Mouse (Mus musculus): ENCODE results near the gene Clasp1. TPM values are rescaled to one million over a fixed set of nuclear protein-coding genes. Genes with fewer than 3 reads are reported as not detected.
A peak's percentile ranks its signal among the peaks of the same experiment; 100 is the strongest.

Clasp1 gene
- total RNA-seq, 2 experiments from 2014 or later = 45.3 to 47.4 TPM

DNA sequence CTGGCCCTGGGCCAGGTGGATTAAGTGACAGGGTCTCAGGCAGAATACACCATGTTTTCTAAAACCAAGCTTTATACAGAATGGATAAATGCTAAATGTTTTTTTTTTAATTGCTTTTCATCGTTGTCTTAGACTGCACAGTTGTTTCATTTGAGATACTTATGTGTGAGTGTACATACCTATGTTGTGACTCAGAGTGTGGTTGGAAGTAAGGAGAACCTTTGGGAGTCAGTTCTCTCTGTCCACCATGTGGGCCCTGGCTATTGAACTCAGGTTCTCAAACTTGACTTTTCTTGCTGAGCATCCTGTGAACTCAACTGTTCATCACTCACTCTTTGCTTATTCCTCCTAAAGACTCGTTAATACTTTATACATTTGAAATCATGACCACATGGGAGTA, 58.3 kb downstream of the Clasp1 start:
- no peak for DNase-seq (ENCODE audit: low spot score)

DNA sequence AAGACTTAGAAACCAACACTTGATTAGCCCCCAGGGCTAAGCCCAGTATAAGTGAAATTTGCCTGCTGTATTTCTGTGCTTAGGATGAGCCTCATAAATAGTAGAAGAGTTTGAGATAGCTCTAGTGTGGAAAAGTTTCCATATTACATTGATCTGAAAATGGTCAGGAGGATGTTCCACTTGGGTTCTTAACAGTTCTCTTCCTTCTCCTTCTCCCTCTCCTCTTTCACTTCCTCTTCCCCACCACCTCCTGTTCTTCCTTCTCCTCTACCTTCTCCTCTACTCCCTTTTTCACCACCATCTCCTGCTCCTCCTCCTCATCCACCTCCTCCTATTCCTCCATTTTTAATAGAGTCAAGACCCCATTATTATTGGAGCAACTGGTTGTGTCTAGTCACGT, 59.4 kb downstream of the Clasp1 start:
- no peak for DNase-seq (ENCODE audit: low spot score)

DNA sequence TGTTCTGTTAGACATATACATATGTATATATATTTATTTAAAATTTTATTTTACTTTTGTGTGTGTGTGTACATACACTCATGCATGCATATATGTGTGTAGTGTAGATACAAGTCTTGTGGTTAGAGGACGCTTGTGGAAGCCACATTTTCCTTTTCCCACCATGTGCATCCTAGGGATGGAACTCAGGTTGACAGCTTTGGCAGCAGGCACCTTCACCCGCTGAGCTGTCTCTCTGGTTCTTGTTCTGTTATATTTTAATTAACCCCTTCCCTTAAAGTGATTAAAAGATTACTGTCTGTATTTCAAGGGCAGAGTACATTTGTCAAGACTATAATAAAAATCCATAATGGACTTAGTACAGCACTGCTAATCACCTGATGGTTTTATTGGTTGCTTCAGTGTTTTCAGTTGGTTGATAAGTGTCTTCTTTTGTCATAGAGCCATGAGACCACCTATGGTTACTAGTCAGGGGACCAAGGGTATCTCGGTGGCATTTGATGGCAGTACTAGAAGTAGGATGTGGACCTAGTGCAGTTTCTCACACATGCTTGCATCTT, 62.1 kb downstream of the Clasp1 start:
- DNase-seq (ENCODE audit: low spot score) = no peak

DNA sequence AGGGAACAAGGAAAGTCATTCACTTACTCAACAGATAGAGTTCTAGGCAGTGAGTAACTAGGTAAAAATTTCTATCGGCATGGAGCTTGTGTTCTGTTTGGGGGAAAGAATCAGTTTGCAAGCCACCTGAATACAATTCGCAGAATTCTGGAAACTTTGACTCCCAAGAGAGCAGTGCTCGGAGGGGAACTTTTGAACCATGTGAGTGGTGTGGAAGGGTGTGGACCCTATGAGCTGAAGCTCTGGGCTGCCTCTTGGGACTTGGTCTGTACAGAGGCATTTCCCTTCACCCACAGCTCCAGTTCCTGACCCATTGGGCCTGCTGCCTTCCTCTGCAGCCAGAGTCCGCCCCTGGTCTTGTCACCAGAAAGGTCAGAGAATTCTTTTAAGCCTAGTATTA, 64.7 kb downstream of the Clasp1 start:
- no peak for DNase-seq (ENCODE audit: low spot score)

DNA sequence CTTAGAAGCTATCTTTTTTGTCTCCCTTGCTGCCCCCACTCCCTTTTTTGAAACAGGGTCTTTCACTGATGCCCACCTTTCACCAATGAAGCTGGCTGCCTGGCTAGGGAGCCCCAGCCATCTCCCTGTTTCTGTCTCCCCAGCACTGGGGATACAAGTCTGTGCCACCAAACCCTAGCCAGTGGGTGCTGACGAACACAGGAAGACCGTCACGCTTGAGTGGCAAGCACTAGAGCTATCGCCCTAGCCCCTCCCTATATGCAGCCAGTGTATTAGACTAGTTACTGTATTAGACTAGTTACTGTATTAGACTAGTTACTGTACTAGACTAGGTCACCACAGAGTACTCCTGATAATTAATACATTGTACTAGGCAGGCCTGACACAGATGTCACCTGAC, 66.0 kb downstream of the Clasp1 start:
- DNase-seq (ENCODE audit: low spot score) = no peak

DNA sequence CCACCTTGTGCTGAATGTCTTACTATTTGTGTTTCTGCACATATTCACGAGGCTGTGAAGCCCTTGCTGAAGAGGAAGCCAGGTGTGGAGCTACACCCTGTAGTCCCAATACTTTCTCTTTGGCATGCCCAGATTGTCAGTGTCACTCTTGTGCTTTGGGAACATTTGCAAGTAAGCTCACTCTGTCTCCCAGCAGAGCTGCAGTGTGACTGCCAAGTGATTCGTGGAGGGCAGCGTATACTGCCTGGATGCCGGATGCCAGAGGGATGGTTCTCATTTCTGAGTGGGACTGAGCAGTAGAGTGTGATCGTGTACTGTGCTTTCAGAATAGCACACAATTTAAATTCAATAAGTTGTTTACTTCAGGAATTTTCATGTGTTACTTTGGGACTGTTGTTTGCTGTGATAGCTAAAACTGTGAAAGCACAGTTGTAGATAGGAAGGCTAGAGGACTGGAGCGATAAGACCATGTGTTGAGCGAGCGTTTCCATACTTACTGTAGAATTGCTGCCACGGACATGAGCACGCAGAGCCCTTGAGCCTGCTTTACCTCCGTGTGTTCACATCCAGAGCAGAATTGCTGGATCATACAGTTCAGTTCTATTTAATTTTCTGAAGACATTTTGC, 68.5 kb downstream of the Clasp1 start:
- DNase-seq (ENCODE audit: low spot score) = peak; percentile 36

DNA sequence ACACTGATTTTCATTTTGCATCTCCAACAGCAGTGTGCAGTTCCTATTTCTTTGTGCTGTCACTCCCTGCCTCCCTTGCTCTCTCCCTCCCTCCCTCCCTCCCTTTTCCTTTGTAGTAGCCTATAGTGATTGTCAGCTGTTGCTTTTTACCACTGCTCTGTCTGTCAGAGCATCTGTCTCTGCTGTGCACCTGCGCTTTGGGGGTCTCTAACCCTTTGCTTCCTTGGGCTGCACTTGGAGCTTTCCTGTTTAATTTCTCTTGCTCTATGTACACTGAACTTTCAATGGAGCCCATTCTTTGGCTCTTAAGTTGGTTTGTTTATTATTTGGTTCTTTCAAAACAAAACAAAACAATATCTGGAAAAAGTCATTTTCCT, 69.0 kb downstream of the Clasp1 start:
- no peak for DNase-seq (ENCODE audit: low spot score)

DNA sequence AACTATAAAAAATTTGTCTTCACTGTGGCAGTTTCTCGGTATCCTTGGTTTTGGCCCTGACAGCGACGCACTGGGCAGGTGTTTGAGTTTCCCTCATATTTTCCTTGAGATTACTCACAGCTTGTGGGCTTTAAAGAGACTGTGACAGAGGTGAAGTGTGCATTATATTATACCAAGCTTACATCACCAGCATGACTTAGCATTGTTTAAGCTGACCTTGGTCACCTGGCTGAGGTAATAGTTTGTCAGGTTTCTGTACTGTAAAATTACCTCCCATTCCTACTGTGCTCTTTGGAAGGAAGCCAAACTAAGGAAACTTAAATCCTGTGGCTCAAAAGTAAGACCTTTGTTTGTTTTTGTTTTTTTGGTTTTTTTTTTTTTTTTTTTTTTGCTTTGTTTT, 69.4 kb downstream of the Clasp1 start:
- DNase-seq (ENCODE audit: low spot score) = no peak

DNA sequence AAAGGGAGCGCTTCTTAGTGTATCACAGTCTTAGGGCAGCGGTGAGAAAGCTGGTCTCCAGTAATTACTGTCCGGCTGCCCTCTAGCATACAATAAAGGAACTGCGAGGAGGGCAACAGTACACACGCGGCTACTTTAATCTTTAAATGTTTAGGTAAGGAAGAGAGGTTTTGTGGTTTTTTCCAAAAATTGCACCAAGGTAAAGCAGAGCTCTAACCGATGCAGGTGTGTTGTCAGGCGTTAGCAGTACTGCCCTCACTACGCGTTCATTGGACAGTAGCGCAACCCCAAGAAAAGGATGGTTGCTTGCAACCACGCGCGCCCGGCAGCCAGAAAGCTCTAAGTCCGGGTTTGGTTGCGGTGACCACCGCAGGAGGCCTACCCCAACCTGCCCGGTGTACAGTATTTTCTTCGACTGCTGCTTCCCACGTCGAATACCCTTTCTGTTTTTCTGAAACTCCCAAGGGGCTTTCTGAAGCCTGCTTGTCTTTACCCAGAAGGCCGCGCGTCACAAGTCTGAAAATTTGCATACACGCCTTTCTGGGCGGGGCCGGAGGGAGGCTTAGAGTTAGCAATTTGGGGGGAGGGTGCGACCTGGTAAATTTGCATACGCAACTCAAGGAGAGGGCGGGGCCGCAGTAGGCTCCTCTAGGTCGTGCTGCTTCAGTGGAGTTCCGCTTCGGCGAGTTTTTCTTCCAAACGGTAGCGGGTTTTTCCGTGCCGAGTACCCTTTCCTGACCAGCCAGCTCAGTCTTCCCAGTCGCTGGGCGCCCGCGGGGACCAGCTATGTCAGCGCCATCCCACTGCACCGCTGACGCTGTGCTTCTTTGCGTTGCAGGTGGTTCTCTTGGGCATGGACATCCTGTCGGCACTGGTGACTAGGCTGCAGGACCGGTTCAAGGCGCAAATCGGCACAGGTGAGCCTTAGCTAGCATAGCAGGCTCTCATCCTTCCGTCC, 70.4 kb downstream of the Clasp1 start:
- peak; percentile 93 for DNase-seq (ENCODE audit: low spot score)

DNA sequence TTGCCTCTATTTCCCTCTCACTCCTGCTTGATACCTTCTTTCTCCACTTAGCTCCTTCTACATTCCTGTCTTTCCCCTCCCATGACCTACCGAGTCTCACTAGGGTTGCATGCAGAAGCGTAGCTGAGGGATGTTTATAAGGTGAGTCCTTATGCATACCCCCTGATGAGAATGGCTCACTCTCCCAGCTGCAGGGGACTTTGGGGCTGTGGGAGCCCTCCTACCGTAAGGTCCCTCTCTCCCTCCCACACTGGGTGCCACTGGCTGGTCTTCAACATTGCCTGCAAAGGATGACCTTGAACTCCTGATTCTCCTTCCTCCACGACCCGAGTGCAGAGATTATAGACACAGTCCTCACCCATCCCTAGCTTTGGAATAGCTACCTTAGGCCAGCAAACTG, 71.9 kb downstream of the Clasp1 start:
- DNase-seq (ENCODE audit: low spot score) = no peak

DNA sequence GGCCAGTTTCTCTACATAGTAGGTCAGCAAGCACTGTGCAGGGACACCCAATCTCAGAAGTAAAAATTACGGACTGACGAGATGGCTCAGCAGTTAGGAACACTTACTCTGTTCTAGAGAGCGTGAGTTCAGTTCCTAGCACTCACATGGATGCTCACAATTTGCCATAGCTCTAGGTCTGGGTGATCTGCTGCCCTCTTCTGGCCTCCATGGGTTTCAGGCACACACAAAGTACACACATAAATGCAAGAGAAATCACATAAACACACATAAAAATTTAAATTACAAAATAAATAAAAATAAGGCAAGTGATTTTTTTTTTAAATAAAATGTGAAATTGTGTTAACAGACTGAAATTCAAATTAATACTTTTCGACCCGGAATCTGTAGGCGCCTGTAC, 77.2 kb downstream of the Clasp1 start:
- DNase-seq (ENCODE audit: low spot score) = no peak

DNA sequence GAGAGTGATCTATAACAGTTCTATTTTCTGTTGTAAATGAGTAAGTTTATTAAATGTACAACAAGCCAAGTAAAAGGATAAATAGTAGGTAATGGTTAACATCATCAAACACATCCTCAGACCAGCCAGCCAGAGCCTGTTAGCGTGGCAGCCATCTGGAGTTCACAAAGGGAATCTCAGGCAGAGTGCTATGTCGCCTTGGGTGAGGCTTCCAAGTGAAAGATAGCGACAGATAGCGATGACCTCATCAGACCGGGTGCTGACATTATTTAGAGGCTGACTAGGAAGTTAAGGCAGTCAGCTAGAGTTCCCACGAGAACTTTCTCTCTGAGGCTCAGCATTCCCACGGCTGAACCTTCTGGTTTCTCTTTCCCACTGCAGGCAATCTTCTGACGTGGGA, 83.5 kb downstream of the Clasp1 start:
- DNase-seq (ENCODE audit: low spot score) = no peak

DNA sequence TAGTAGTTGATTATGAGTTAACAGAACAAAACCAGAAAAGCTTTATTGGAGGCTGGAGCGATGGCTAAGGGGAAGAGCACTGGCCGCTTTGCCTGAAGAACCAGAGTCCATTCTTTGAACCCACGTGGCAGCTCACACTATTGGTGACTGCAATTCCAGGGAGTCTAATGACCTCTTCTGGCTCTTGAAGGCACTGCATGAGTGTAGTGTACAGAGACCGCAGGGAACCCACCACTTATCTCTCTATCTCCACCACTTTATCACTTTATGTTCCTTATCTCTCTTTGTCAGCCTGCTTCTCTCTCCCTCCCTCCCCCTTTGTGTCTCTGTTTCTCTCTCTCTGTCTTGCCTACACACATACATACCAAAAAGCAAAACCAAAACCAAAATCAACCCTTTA, 88.1 kb downstream of the Clasp1 start:
- peak; percentile 38 for DNase-seq (ENCODE audit: low spot score)

DNA sequence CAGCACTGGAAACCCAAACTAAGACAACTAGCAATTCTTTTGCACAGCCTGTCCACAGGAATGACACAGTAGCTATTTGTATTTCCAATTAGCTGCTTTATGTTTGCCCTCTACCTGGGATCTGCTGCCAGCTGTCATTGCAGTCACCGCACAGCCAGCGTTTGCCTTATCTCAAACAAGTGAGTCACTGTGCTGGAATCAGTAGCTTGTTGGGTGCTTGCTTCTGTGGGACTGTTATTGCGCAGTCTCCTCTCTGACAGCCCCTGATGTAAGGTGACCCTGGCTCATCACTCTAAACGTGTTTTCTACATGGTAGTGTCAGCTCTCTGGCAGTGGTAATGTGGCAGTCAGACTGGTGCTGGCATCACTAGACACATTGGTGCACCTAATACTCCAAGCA, 90.4 kb downstream of the Clasp1 start:
- no peak for DNase-seq (ENCODE audit: low spot score)

DNA sequence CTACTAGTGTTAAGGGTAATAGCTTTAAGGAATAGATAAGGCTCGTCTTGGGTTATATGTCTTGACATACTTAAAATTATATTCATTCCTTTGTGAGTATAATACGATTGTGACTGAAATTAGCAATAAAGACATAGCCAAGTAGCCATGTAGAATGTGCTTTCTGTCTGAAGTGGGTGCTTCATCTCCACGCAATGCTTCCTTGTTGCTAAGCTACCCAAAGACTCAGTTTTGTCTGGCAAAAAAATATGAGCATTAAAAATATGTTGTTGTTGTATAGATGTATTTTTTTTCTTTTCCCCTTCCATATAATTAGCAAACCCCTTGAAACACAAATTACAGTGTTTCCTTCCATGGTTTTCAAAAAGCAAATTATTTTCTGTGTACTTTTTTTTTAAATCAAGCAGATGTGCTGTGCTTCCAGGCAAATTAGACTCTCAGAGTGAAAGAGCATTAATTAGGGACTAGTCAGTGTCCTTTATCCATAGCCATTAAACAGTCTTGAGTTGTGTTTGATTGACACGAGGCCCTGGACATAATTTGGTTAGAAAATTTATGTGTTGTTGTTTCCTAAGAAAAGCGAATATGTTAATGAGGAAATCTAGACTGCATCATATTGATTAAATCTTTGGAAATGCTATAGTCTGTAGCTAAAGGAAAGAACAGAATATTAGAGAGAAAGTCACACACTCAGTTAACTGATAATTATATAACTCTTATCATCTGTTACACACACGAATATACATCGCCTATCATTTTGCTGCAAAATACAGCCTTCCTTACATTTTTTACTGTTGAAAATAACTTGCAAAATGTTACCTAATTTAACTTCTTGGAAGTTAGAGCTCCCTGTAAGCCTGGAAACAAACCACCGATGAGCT, 91.9 kb downstream of the Clasp1 start:
- DNase-seq (ENCODE audit: low spot score) = no peak

DNA sequence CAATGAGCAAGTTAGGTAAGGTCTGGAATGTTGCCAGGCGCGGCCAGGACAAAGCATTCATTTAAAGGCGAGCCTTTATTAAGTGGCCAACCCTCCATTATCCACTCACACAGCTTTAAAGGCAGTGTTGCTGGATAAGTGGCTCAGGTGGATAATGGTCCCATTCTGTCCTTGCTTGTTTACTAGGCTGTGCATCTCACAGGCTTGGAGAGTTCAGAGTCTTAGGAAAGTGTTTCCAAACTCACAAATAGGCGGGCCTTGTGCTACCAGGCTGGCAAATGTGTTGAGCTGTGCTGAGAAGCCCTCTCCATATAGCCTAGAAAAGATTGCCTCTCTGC, 92.5 kb downstream of the Clasp1 start:
- no peak for DNase-seq (ENCODE audit: low spot score)

DNA sequence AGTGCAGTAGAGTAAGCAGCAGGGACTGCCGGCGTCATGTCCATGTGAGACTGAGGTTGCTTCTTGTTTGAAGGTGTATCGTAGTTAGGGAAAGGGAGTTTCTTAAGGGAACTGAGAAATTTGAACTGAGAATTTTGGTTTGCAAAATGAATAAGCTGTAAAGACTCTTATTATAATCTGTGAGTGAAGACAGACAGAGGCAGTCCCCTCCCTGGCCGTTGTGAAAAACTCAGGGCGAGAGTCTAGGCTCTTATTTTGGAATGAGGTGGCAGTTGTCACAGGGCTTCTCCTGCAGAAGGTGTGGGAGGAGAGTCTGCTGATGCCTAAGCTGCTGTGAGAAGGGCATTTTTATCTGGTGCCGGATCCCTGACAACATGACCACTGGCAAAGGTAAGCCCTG, 92.8 kb downstream of the Clasp1 start:
- DNase-seq (ENCODE audit: low spot score) = no peak

DNA sequence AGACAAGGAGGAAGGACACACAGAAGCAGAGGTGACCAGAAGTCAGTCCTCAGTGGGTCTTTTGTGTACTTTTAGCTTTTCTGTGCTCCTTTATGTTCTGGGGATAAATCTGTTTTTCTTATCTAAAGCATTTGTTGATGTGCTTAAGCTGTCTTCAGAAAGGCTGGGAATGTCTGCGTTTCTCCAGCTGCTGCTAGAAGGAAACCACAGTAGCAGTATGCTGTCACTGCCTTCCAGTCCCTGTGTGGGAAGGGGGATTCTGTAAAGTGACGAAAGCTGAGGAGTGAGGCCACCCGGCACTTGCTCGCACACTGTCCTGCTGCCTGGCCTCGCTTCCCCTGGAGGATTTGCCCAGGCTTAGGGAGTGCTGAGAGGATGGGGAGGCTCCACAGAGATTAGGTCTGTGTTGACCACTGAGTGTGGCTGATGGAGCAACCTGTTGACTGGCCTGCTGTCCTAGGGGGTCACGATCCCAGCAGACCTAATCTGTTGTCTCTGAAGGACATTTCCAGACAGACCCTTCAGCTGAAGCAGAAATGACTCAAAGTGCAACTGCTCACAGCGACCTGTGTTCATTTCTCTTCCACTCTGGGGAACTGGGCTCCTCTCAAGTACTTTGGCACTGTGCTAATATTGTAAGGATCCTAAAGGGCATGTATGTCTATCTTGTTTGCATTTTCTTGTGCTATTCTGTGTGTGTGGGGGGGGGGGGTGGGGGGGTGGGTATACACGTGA, 93.6 kb downstream of the Clasp1 start:
- DNase-seq (ENCODE audit: low spot score) = no peak

DNA sequence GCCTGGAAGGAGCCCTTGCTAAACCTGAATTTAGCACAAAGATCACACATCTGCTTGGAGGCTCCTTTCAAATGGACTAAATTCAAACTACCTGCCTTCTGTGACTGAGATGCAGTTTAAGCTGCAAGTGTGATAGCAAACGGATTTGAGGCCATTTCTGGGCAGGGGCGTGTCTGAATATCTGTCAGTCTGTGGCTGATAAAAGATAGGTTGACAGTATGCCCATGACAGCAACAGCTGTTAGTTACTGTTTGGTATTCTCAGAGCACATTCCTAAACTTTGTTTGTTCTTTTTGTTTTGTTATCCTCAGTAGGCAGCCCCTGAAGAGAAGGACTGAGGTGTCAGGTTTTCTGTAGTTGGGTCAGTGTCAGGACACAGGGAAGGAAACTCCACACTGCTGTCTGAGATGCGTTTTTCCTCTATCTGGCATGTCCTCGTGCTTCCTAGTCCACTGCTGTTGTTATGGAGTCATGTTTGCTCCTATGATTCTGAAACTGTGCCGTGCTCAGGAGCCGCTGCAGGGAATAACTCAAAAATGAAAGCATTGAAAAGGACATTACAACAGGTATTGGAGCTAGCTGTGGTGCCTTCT, 94.7 kb downstream of the Clasp1 start:
- no peak for DNase-seq (ENCODE audit: low spot score)

DNA sequence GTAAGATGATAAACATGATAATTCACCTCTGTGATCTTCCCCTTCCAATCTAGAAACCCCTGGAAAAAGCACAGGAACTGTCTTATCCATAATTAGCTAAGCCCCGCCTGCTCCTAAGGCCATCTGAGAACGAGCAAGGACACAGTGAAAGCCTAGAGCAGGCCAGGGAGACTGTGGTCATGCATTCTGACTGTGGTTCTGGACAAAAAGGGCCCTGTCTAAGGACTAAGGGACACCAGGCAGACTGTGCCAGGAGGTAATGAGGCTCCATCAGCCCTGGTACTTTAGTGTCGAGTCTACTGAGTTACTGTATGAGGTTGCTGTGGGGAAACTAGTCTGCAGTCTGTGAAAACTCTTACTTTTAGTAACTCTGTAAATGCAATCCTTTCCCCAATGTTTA, 96.7 kb downstream of the Clasp1 start:
- DNase-seq (ENCODE audit: low spot score) = no peak

DNA sequence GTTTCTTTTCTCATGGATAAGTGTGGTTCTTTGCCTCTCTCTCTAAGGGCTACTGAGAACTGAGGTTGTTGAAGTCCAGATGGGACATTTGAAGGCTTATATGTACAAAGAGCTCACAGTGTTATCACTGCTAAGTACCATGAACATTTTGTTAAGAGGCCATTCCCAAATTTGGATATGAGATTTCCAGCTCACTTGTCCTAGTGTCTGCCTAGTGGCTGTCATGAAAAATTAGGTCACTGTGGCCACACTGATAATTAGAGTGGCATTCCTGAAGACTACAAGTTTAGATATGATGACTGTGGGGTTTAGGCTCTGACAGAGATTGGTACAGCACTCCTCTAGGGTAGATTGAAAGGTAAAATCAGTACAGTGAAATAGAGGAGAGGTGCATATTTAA, 97.2 kb downstream of the Clasp1 start:
- DNase-seq (ENCODE audit: low spot score) = no peak
